Mouse (Mus musculus) liver, embryonic 12.5 days (tissue): Measurements from ENCODE around the gene Dtnb. TPM values are rescaled to one million over a fixed set of nuclear protein-coding genes. Genes with fewer than 3 reads are reported as not detected.
"Not testable (repeated sequence)": the region's sequence is repeated elsewhere in the genome, so short reads cannot be mapped to it uniquely, and the experiment has no call there.

Source experiments
- ATAC-seq: fragments of 200-750 bp; cut with Nextera tagmentation; 2 replicates; pipeline ENCODE4 v1.8.0; 2017; ENCODE audit warnings: moderate number of reproducible peaks, mild to moderate bottlenecking, moderate library complexity
- H3K27ac ChIP-seq: fragments of 300-500 bp; sonication (generic); 2 replicates; pipeline ENCODE4 v1.5.1; 2016; ENCODE audit warnings: mild to moderate bottlenecking
- H3K27me3 ChIP-seq: fragments of 300-500 bp; sonication (generic); replicated peaks from 2 replicates; pipeline ENCODE4 v1.6.1; 2016; ENCODE audit warnings: mild to moderate bottlenecking, moderate library complexity
- H3K36me3 ChIP-seq: fragments of 300-500 bp; sonication (generic); 2 replicates; pipeline ENCODE4 v1.6.1; 2016; ENCODE audit warnings: mild to moderate bottlenecking, moderate library complexity
- H3K4me1 ChIP-seq: fragments of 300-500 bp; sonication (generic); 2 replicates; pipeline ENCODE4 v1.6.1; 2016
- H3K4me2 ChIP-seq: fragments of 300-500 bp; sonication (generic); 2 replicates; pipeline ENCODE4 v1.6.1; 2016; ENCODE audit warnings: mild to moderate bottlenecking, moderate library complexity
- H3K4me3 ChIP-seq: fragments of 300-500 bp; sonication (generic); 2 replicates; pipeline ENCODE4 v1.5.1; 2016; ENCODE audit warnings: mild to moderate bottlenecking, moderate library complexity
- H3K9ac ChIP-seq: fragments of 300-500 bp; sonication (generic); 2 replicates; pipeline ENCODE4 v1.6.1; 2016; ENCODE audit warnings: mild to moderate bottlenecking, moderate library complexity
- H3K9me3 ChIP-seq: fragments of 300-500 bp; sonication (generic); replicated peaks from 2 replicates; pipeline ENCODE4 v1.6.1; 2016; ENCODE audit warnings: mild to moderate bottlenecking, moderate library complexity
- WGBS: fragments of 180-500 bp; shearing (Covaris S2); methylation state at CpG from one replicate; pipeline ENCODE4 v1.1.7; 2016; ENCODE audit not compliant: insufficient replicate concordance; 5-methylcytosine and 5-hydroxymethylcytosine counted together
- polyA plus RNA-seq: library from polyadenylated mRNA; unstranded; fragments of >200 nt; fragmentation: Nextera tagmentation; extraction: Ambion mirVana; gene quantifications from 2 replicates; pipeline ENCODE4 v1.2.1, GENCODE M21; 2016

Gene Dtnb
- polyA plus RNA-seq, result 22.6 and 26.3 TPM in 2 replicates

GRCm38 (mm10) chr12:3571787-3572580, at the start of gene Dtnb:
Gene Dtnb, plus strand, starts transcription at chr12:3572381.
- H3K4me2 ChIP-seq, result peak within 1 kb of the TSS; percentile 96
- H3K27ac ChIP-seq, result peak within 1 kb of the TSS; percentile 86
- H3K9me3 ChIP-seq, result no peaks in the 10 kb centered on the region
- no peaks in the 10 kb centered on the region for H3K36me3 ChIP-seq
- WGBS, result 1% methylated on average over 50 of the region's 85 CpGs
- peak within 1 kb of the TSS; percentile 95 for H3K9ac ChIP-seq
- peak; percentile 85 for ATAC-seq
- peaks cover 6% of the 10 kb centered on the region; the same call in 1 of the 2 replicates for H3K27me3 ChIP-seq
- H3K4me3 ChIP-seq, result peak within 1 kb of the TSS; percentile 92
- peaks cover 22% of the 10 kb centered on the region for H3K4me1 ChIP-seq

GRCm38 (mm10) chr12:3525536-3525935, 46.6 kb upstream of the Dtnb start:
- no peak for ATAC-seq
- WGBS, result 67% methylated on average over 5 of the region's 5 CpGs
- H3K9ac ChIP-seq, result no peak overlapping the region
- no peaks in the 10 kb centered on the region for H3K27me3 ChIP-seq
- no peaks in the 10 kb centered on the region for H3K9me3 ChIP-seq
- no peaks in the 10 kb centered on the region for H3K4me1 ChIP-seq
- H3K27ac ChIP-seq, result no peak overlapping the region
- H3K36me3 ChIP-seq, result no peaks in the 10 kb centered on the region
- H3K4me3 ChIP-seq, result no peak overlapping the region
- no peak overlapping the region for H3K4me2 ChIP-seq

- not testable (repeated sequence) for H3K9ac ChIP-seq, H3K4me3 ChIP-seq, H3K36me3 ChIP-seq, ATAC-seq, H3K27ac ChIP-seq, H3K4me1 ChIP-seq, H3K9me3 ChIP-seq, H3K4me2 ChIP-seq, H3K27me3 ChIP-seq
- WGBS, result 73% methylated on average over 1 of the region's 1 CpGs
Observed at GRCm38 (mm10) chr12:3535446-3535845, 36.7 kb upstream of the Dtnb start.

- Histone ChIP-seq H3K9me3 (no peaks in the 10 kb centered on the region), H3K4me3 (no peak overlapping the region), H3K9ac (no peak overlapping the region), H3K4me1 (no peaks in the 10 kb centered on the region), H3K27ac (no peak overlapping the region), H3K27me3 (no peaks in the 10 kb centered on the region), H3K36me3 (no peaks in the 10 kb centered on the region), H3K4me2 (no peak overlapping the region)
- no peak for ATAC-seq
- WGBS, result 63% methylated on average over 3 of the region's 3 CpGs
Observed at GRCm38 (mm10) chr12:3537616-3538015, 34.6 kb upstream of the Dtnb start.

- H3K36me3 ChIP-seq, result no peaks in the 10 kb centered on the region
- no peak overlapping the region for H3K9ac ChIP-seq
- ATAC-seq, result no peak
- 69% methylated on average over 1 of the region's 1 CpGs for WGBS
- no peak overlapping the region for H3K27ac ChIP-seq
- H3K9me3 ChIP-seq, result no peaks in the 10 kb centered on the region
- H3K27me3 ChIP-seq, result no peaks in the 10 kb centered on the region
- no peak overlapping the region for H3K4me2 ChIP-seq
- H3K4me1 ChIP-seq, result no peaks in the 10 kb centered on the region
- no peak overlapping the region for H3K4me3 ChIP-seq
Observed at GRCm38 (mm10) chr12:3538036-3538435, 34.1 kb upstream of the Dtnb start.

- Histone ChIP-seq H3K4me2 (no peak overlapping the region), H3K4me1 (no peaks in the 10 kb centered on the region), H3K4me3 (no peak overlapping the region), H3K27ac (no peak overlapping the region), H3K36me3 (no peaks in the 10 kb centered on the region), H3K9ac (no peak overlapping the region), H3K9me3 (no peaks in the 10 kb centered on the region), H3K27me3 (no peaks in the 10 kb centered on the region)
- no peak for ATAC-seq
- 46% methylated on average over 2 of the region's 2 CpGs for WGBS
Observed at GRCm38 (mm10) chr12:3539605-3540004, 32.6 kb upstream of the Dtnb start.

- Histone ChIP-seq H3K4me2 (no peak overlapping the region), H3K4me1 (no peaks in the 10 kb centered on the region), H3K27me3 (no peaks in the 10 kb centered on the region), H3K27ac (no peak overlapping the region), H3K9me3 (no peaks in the 10 kb centered on the region), H3K9ac (no peak overlapping the region), H3K36me3 (no peaks in the 10 kb centered on the region), H3K4me3 (no peak overlapping the region)
- WGBS, result 85% methylated on average over 7 of the region's 7 CpGs
- ATAC-seq, result no peak
Observed at GRCm38 (mm10) chr12:3540871-3541270, 31.3 kb upstream of the Dtnb start.

- Histone ChIP-seq H3K27ac (no peak overlapping the region), H3K4me3 (no peak overlapping the region), H3K9me3 (no peaks in the 10 kb centered on the region), H3K4me2 (no peak overlapping the region), H3K36me3 (no peaks in the 10 kb centered on the region), H3K27me3 (0 out of 2 replicates have a peak, but pooled peaks cover 4% of the 10 kb centered on the region), H3K4me1 (0 out of 2 replicates have a peak, but pooled peaks cover 5% of the 10 kb centered on the region), H3K9ac (no peak overlapping the region)
- no peak for ATAC-seq
- 28% methylated on average over 3 of the region's 3 CpGs for WGBS
Observed at GRCm38 (mm10) chr12:3545451-3545850, 26.7 kb upstream of the Dtnb start.

GRCm38 (mm10) chr12:3546121-3546658, 26.0 kb upstream of the Dtnb start:
- no peak overlapping the region for H3K4me3 ChIP-seq
- H3K27ac ChIP-seq, result no peak overlapping the region
- 51% methylated on average over 4 of the region's 4 CpGs for WGBS
- H3K4me1 ChIP-seq, result 0 out of 2 replicates have a peak, but pooled peaks cover 6% of the 10 kb centered on the region
- H3K9ac ChIP-seq, result no peak overlapping the region
- H3K27me3 ChIP-seq, result 0 out of 2 replicates have a peak, but pooled peaks cover 4% of the 10 kb centered on the region
- ATAC-seq, result no peak
- H3K36me3 ChIP-seq, result no peaks in the 10 kb centered on the region
- H3K4me2 ChIP-seq, result no peak overlapping the region
- H3K9me3 ChIP-seq, result no peaks in the 10 kb centered on the region

- no peak overlapping the region for H3K27ac ChIP-seq
Observed at GRCm38 (mm10) chr12:3546781-3547180, 25.4 kb upstream of the Dtnb start.

GRCm38 (mm10) chr12:3547506-3547905, 24.7 kb upstream of the Dtnb start:
- Histone ChIP-seq H3K9me3 (no peaks in the 10 kb centered on the region), H3K4me2 (no peak overlapping the region), H3K9ac (no peak overlapping the region), H3K27me3 (0 out of 2 replicates have a peak, but pooled peaks cover 4% of the 10 kb centered on the region), H3K36me3 (no peaks in the 10 kb centered on the region), H3K27ac (no peak overlapping the region), H3K4me3 (no peak overlapping the region), H3K4me1 (0 out of 2 replicates have a peak, but pooled peaks cover 6% of the 10 kb centered on the region)
- WGBS, result 41% methylated on average over 4 of the region's 4 CpGs
- no peak for ATAC-seq

More at GRCm38 (mm10) chr12:3546781-3547180, 25.4 kb upstream of the Dtnb start:
- H3K4me2 ChIP-seq, result no peak overlapping the region
- no peaks in the 10 kb centered on the region for H3K9me3 ChIP-seq
- no peak for ATAC-seq
- no peaks in the 10 kb centered on the region for H3K36me3 ChIP-seq
- 0 out of 2 replicates have a peak, but pooled peaks cover 6% of the 10 kb centered on the region for H3K4me1 ChIP-seq
- H3K9ac ChIP-seq, result no peak overlapping the region
- H3K4me3 ChIP-seq, result no peak overlapping the region
- 47% methylated on average over 6 of the region's 6 CpGs for WGBS
- 0 out of 2 replicates have a peak, but pooled peaks cover 4% of the 10 kb centered on the region for H3K27me3 ChIP-seq

GRCm38 (mm10) chr12:3547911-3548310, 24.3 kb upstream of the Dtnb start:
- no peak overlapping the region for H3K9ac ChIP-seq
- H3K4me3 ChIP-seq, result no peak overlapping the region
- ATAC-seq, result no peak
- H3K4me1 ChIP-seq, result 0 out of 2 replicates have a peak, but pooled peaks cover 6% of the 10 kb centered on the region
- H3K27ac ChIP-seq, result no peak overlapping the region
- 0 out of 2 replicates have a peak, but pooled peaks cover 4% of the 10 kb centered on the region for H3K27me3 ChIP-seq
- 60% methylated on average over 3 of the region's 3 CpGs for whole genome bisulfite sequencing
- H3K36me3 ChIP-seq, result no peaks in the 10 kb centered on the region
- no peak overlapping the region for H3K4me2 ChIP-seq
- H3K9me3 ChIP-seq, result no peaks in the 10 kb centered on the region
